Mouse (Mus musculus) midbrain, embryonic 14.5 days (tissue): ENCODE measurements around the gene Madd. TPM values are rescaled to one million over a fixed set of nuclear protein-coding genes. Genes with fewer than 3 reads are reported as not detected.
"Not testable (repeated sequence)": the region's sequence is repeated elsewhere in the genome, so short reads cannot be mapped to it uniquely, and the experiment has no call there.

ENCODE experiments used
- ATAC-seq: fragments of 200-750 bp; cut with Nextera tagmentation; 2 replicates; pipeline ENCODE4 v1.8.0; 2017; ENCODE audit warnings: moderate number of reproducible peaks, moderate library complexity; ENCODE audit not compliant: low FRiP score, low TSS enrichment
- DNase-seq: peaks from one replicate; pipeline ENCODE4 v3.0.0-alpha.2; 2015
- H3K27ac ChIP-seq: fragments of 300-500 bp; sonication (generic); replicated peaks from 2 replicates; pipeline ENCODE4 v1.5.1; 2014; ENCODE audit warnings: mild to moderate bottlenecking, low read depth, low read length, moderate library complexity
- H3K27me3 ChIP-seq: fragments of 300-500 bp; sonication (generic); 2 replicates; pipeline ENCODE4 v1.6.1; 2014; ENCODE audit warnings: low read length, control low read depth, mixed read lengths; ENCODE audit not compliant: control insufficient read depth, insufficient read depth
- H3K36me3 ChIP-seq: fragments of 300-500 bp; sonication (generic); 2 replicates; pipeline ENCODE4 v1.6.1; 2014; ENCODE audit warnings: low read length, control low read depth; ENCODE audit not compliant: control insufficient read depth, insufficient read depth
- H3K4me1 ChIP-seq: fragments of 300-500 bp; sonication (generic); 2 replicates; pipeline ENCODE4 v1.6.1; 2014; ENCODE audit warnings: mild to moderate bottlenecking, antibody characterized with exemption, low read length, control low read depth; ENCODE audit not compliant: control insufficient read depth, insufficient read depth
- H3K4me2 ChIP-seq: fragments of 300-500 bp; sonication (generic); 2 replicates; pipeline ENCODE4 v1.6.1; 2014; ENCODE audit warnings: mild to moderate bottlenecking, low read length, moderate library complexity
- H3K4me3 ChIP-seq: fragments of 300-500 bp; sonication (generic); replicated peaks from 2 replicates; pipeline ENCODE4 v1.5.1; 2014; ENCODE audit warnings: low read depth, low read length
- H3K9ac ChIP-seq: fragments of 300-500 bp; sonication (generic); replicated peaks from 2 replicates; pipeline ENCODE4 v1.6.1; 2014; ENCODE audit warnings: mild to moderate bottlenecking, low read length, moderate library complexity
- H3K9me3 ChIP-seq: fragments of 300-500 bp; sonication (generic); 2 replicates; pipeline ENCODE4 v1.6.1; 2016; ENCODE audit warnings: low read length, control low read depth, mixed read lengths; ENCODE audit not compliant: control insufficient read depth
- WGBS: fragments of 180-500 bp; shearing (Covaris S2); extraction: QIAGEN DNeasy Blood & Tissue Kit; methylation state at CpG from one replicate; pipeline ENCODE4 v1.1.7; 2014; 5-methylcytosine and 5-hydroxymethylcytosine counted together
- polyA plus RNA-seq: library from polyadenylated mRNA; unstranded; fragments of >200 nt; fragmentation: Nextera tagmentation; extraction: Ambion mirVana; gene quantifications from 2 replicates; pipeline ENCODE4 v1.2.1, GENCODE M21; 2014

The Madd gene
- polyA plus RNA-seq, 1 experiment from 2014 or later, result 56.3 TPM

- Histone ChIP-seq H3K4me2 (no peak within 1 kb of the TSS), H3K4me1 (no peaks in the 10 kb centered on the region), H3K27ac (no peak within 1 kb of the TSS), H3K9me3 (no peaks in the 10 kb centered on the region), H3K36me3 (no peaks in the 10 kb centered on the region), H3K4me3 (no peak within 1 kb of the TSS), H3K9ac (no peak within 1 kb of the TSS), H3K27me3 (no peaks in the 10 kb centered on the region)
- DNase-seq, result no peak
- ATAC-seq, result no peak
- WGBS, result 84% methylated on average over 11 of the region's 11 CpGs
Observed at GRCm38 (mm10) chr2:91117585-91118275, 65.9 kb downstream of the Madd start, which contains the start of gene Mybpc3. TSS of gene Mybpc3 (plus strand) at chr2:91118144.

GRCm38 (mm10) chr2:91116842-91117241, 66.8 kb downstream of the Madd start:
- WGBS, result 80% methylated on average over 5 of the region's 5 CpGs
- no peak for ATAC-seq

GRCm38 (mm10) chr2:91115578-91115970, 68.1 kb downstream of the Madd start:
- Histone ChIP-seq H3K4me2 (peak overlapping the region; percentile 59), H3K27me3 (no peaks in the 10 kb centered on the region), H3K4me3 (peak overlapping the region; percentile 29), H3K4me1 (no peaks in the 10 kb centered on the region), H3K9ac (peak overlapping the region; percentile 30; the same call in 1 of the 2 replicates), H3K36me3 (no peaks in the 10 kb centered on the region), H3K9me3 (no peaks in the 10 kb centered on the region), H3K27ac (no peak overlapping the region)
- DNase-seq, result peak; percentile 6
- ATAC-seq, result no peak
- 37% methylated on average over 12 of the region's 12 CpGs for whole genome bisulfite sequencing

More at GRCm38 (mm10) chr2:91116842-91117241, 66.8 kb downstream of the Madd start:
- Histone ChIP-seq H3K36me3 (no peaks in the 10 kb centered on the region), H3K27me3 (no peaks in the 10 kb centered on the region), H3K27ac (no peak overlapping the region), H3K9ac (no peak overlapping the region), H3K4me1 (no peaks in the 10 kb centered on the region), H3K4me3 (no peak overlapping the region), H3K4me2 (no peak overlapping the region), H3K9me3 (no peaks in the 10 kb centered on the region)
- DNase-seq, result no peak

- H3K4me2 ChIP-seq, result peak overlapping the region; percentile 59
- 7% methylated on average over 41 of the region's 42 CpGs for WGBS
- DNase-seq (peak; percentile 90), ATAC-seq (peak; percentile 55; the same call in 1 of the 2 replicates)
- H3K9ac ChIP-seq, result peak overlapping the region; percentile 30; the same call in 1 of the 2 replicates
- no peaks in the 10 kb centered on the region for H3K36me3 ChIP-seq
- H3K4me3 ChIP-seq, result peak overlapping the region; percentile 29
- no peaks in the 10 kb centered on the region for H3K4me1 ChIP-seq
- H3K27ac ChIP-seq, result no peak overlapping the region
- no peaks in the 10 kb centered on the region for H3K9me3 ChIP-seq
- H3K27me3 ChIP-seq, result no peaks in the 10 kb centered on the region
Observed at GRCm38 (mm10) chr2:91114781-91115577, 68.7 kb downstream of the Madd start.

- ATAC-seq, result no peak
- H3K27me3 ChIP-seq, result no peaks in the 10 kb centered on the region
- H3K9ac ChIP-seq, result no peak overlapping the region
- no peaks in the 10 kb centered on the region for H3K36me3 ChIP-seq
- WGBS, result 77% methylated on average over 6 of the region's 6 CpGs
- no peaks in the 10 kb centered on the region for H3K9me3 ChIP-seq
- H3K4me1 ChIP-seq, result no peaks in the 10 kb centered on the region
- no peak for DNase-seq
- H3K4me2 ChIP-seq, result no peak overlapping the region
- H3K4me3 ChIP-seq, result no peak overlapping the region
- no peak overlapping the region for H3K27ac ChIP-seq
Observed at GRCm38 (mm10) chr2:91113852-91114251, 69.8 kb downstream of the Madd start.

- whole genome bisulfite sequencing, result 75% methylated on average over 10 of the region's 10 CpGs
- Histone ChIP-seq H3K9ac (no peak overlapping the region), H3K36me3 (no peaks in the 10 kb centered on the region), H3K27me3 (no peaks in the 10 kb centered on the region), H3K9me3 (no peaks in the 10 kb centered on the region), H3K4me1 (no peaks in the 10 kb centered on the region), H3K27ac (no peak overlapping the region), H3K4me2 (no peak overlapping the region), H3K4me3 (no peak overlapping the region)
- no peak for DNase-seq
- no peak for ATAC-seq
Observed at GRCm38 (mm10) chr2:91113334-91113733, 70.3 kb downstream of the Madd start.

GRCm38 (mm10) chr2:91112491-91112890, 71.1 kb downstream of the Madd start:
- Histone ChIP-seq H3K36me3 (no peaks in the 10 kb centered on the region), H3K27ac (no peak overlapping the region), H3K9ac (no peak overlapping the region), H3K4me2 (no peak overlapping the region), H3K27me3 (no peaks in the 10 kb centered on the region), H3K4me1 (no peaks in the 10 kb centered on the region), H3K9me3 (no peaks in the 10 kb centered on the region), H3K4me3 (no peak overlapping the region)
- no peak for DNase-seq
- WGBS, result 70% methylated on average over 4 of the region's 4 CpGs
- no peak for ATAC-seq

- H3K4me2 ChIP-seq, H3K9ac ChIP-seq, H3K9me3 ChIP-seq, H3K27me3 ChIP-seq, DNase-seq, H3K4me3 ChIP-seq, H3K27ac ChIP-seq, H3K36me3 ChIP-seq, ATAC-seq, H3K4me1 ChIP-seq: not testable (repeated sequence)
- WGBS, result 90% methylated on average over 3 of the region's 3 CpGs
Observed at GRCm38 (mm10) chr2:91111832-91112231, 71.8 kb downstream of the Madd start.
